Mouse (Mus musculus) olfactory bulb, adult 2 months (tissue): ENCODE measurements around the gene Patl1.

Experiments used
- CTCF ChIP-seq: fragments of 200-500 bp; IDR thresholded peaks from 2 replicates; pipeline ENCODE4 v1.5.1; 2012; ENCODE audit warnings: low read depth, mild to moderate bottlenecking, low read length, moderate library complexity; ENCODE audit not compliant: insufficient read depth
- POLR2A ChIP-seq: fragments of 200-500 bp; IDR thresholded peaks from 2 replicates; pipeline ENCODE4 v1.6.1; 2012; ENCODE audit warnings: mild to moderate bottlenecking, low read depth, low read length, moderate library complexity; ENCODE audit not compliant: insufficient read depth

DNA sequence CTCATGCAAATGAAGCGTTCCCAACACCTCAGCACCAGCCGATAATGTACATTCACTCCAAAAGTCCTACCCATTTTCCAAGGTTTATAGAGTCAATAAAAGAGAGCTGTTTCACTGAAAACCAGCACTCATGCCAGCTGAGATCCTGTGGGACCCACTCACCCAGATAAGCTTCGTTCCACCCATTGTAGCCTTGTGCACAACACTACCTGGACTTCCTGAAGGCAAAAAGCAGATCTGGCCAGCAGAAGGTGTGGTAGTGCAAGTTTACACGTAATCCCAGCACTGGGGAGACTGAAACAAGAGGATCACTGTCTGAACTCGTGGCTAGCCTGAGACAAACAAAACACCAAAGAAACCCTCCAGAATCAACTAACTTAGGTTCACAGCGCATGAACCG is 38.5 kb downstream of the Patl1 start:
- no peak for TF ChIP-seq POLR2A
- no peak for TF ChIP-seq CTCF
